Mouse (Mus musculus) brown adipose tissue, adult 24 weeks (tissue): ENCODE measurements around the gene Dhps. TPM values are rescaled to one million over a fixed set of nuclear protein-coding genes. Genes with fewer than 3 reads are reported as not detected.
"Not testable (repeated sequence)": the region's sequence is repeated elsewhere in the genome, so short reads cannot be mapped to it uniquely, and the experiment has no call there.

Experiments
- H3K27ac ChIP-seq: fragments of 200-500 bp; replicated peaks from 2 replicates; pipeline ENCODE4 v1.5.1; 2012; ENCODE audit warnings: low read depth, mild to moderate bottlenecking, low read length
- H3K4me1 ChIP-seq: fragments of 200-500 bp; 2 replicates; pipeline ENCODE4 v1.6.1; 2012; ENCODE audit warnings: low read length, mixed read lengths; ENCODE audit not compliant: control insufficient read depth, insufficient read depth, insufficient read length
- H3K4me3 ChIP-seq: fragments of 200-500 bp; 2 replicates; pipeline ENCODE4 v1.5.1; 2012; ENCODE audit warnings: low read depth, mild to moderate bottlenecking, low read length, moderate library complexity; ENCODE audit not compliant: insufficient read depth
- polyA plus RNA-seq: library from polyadenylated mRNA; stranded (reverse); fragments of >200 nt; gene quantifications from 2 replicates; pipeline ENCODE4 v1.2.4, GENCODE M21; 2012; ENCODE audit not compliant: missing spikeins, insufficient read depth, insufficient read length

Gene Dhps
- polyA plus RNA-seq, 1 experiment = 20.0 TPM

- no peak overlapping the region for H3K4me3 ChIP-seq
- no peaks in the 10 kb centered on the region for H3K4me1 ChIP-seq
- no peak overlapping the region for H3K27ac ChIP-seq
These were observed 24.6 kb downstream of the Dhps start for GRCm38 (mm10) chr8:85096196-85096595.

GRCm38 (mm10) chr8:85096850-85097249 is 25.3 kb downstream of the Dhps start:
- Histone ChIP-seq H3K4me1 (no peaks in the 10 kb centered on the region), H3K4me3 (no peak overlapping the region), H3K27ac (no peak overlapping the region)

- Histone ChIP-seq H3K4me1 (no peaks in the 10 kb centered on the region), H3K4me3 (no peak overlapping the region), H3K27ac (no peak overlapping the region)
These were observed 28.6 kb downstream of the Dhps start for GRCm38 (mm10) chr8:85100076-85100665.

- Histone ChIP-seq H3K27ac (no peak overlapping the region), H3K4me3 (no peak overlapping the region), H3K4me1 (no peaks in the 10 kb centered on the region)
These were observed 41.7 kb downstream of the Dhps start for GRCm38 (mm10) chr8:85113241-85113640.

GRCm38 (mm10) chr8:85115501-85115900 is 43.9 kb downstream of the Dhps start:
- H3K27ac ChIP-seq = no peak overlapping the region
- no peak overlapping the region for H3K4me3 ChIP-seq
- H3K4me1 ChIP-seq = peaks cover 2% of the 10 kb centered on the region; the same call in 1 of the 2 replicates

GRCm38 (mm10) chr8:85116984-85117383 is 45.4 kb downstream of the Dhps start:
- H3K4me1 ChIP-seq = peaks cover 2% of the 10 kb centered on the region; the same call in 1 of the 2 replicates
- H3K27ac ChIP-seq = no peak overlapping the region
- H3K4me3 ChIP-seq = no peak overlapping the region

- peaks cover 2% of the 10 kb centered on the region; the same call in 1 of the 2 replicates for H3K4me1 ChIP-seq
- H3K4me3 ChIP-seq = peak overlapping the region; percentile 80
- no peak overlapping the region for H3K27ac ChIP-seq
These were observed 47.8 kb downstream of the Dhps start for GRCm38 (mm10) chr8:85119052-85119981.

GRCm38 (mm10) chr8:85120251-85120650 is 48.7 kb downstream of the Dhps start:
- H3K4me3 ChIP-seq, H3K27ac ChIP-seq, H3K4me1 ChIP-seq: not testable (repeated sequence)

GRCm38 (mm10) chr8:85122995-85123394 is 51.4 kb downstream of the Dhps start, which contains the start of gene Zfp791:
Gene Zfp791, minus strand, starts transcription at chr8:85123095.
- Histone ChIP-seq H3K4me1 (peaks cover 2% of the 10 kb centered on the region; the same call in 1 of the 2 replicates), H3K27ac (no peak within 1 kb of the TSS), H3K4me3 (no peak within 1 kb of the TSS)

GRCm38 (mm10) chr8:85123691-85124090 is 52.1 kb downstream of the Dhps start:
- Histone ChIP-seq H3K4me3 (no peak overlapping the region), H3K4me1 (peaks cover 2% of the 10 kb centered on the region; the same call in 1 of the 2 replicates), H3K27ac (no peak overlapping the region)

Other genes starting within 250 kb of the Dhps start
- gene Dand5, start 248.9 kb upstream of the Dhps start, polyA plus RNA-seq = 7.2 and 9.4 TPM in 2 replicates
- 32.2 and 37.2 TPM in 2 replicates for gene Gadd45gip1, start 240.2 kb upstream of the Dhps start, polyA plus RNA-seq
- 73.3 and 79.3 TPM in 2 replicates for gene Rad23a, start 231.1 kb upstream of the Dhps start, polyA plus RNA-seq
- 211 and 306 TPM in 2 replicates for gene Calr, start 224.8 kb upstream of the Dhps start, polyA plus RNA-seq
- gene Farsa, start 214.8 kb upstream of the Dhps start, polyA plus RNA-seq = 11.3 and 14.4 TPM in 2 replicates
- 3.3 and 3.6 TPM in 2 replicates for gene Syce2, start 199.6 kb upstream of the Dhps start, polyA plus RNA-seq
- 53.8 and 76.8 TPM in 2 replicates for gene Gcdh, start 177.8 kb upstream of the Dhps start, polyA plus RNA-seq
- gene Klf1, start 169.8 kb upstream of the Dhps start, polyA plus RNA-seq = not detected in 2 replicates
- 4.6 and 12.9 TPM in 2 replicates for gene Dnase2a, start 163.2 kb upstream of the Dhps start, polyA plus RNA-seq
- gene Mast1, start 134.4 kb upstream of the Dhps start, polyA plus RNA-seq = not detected in 2 replicates
- gene Rtbdn, start 124.8 kb upstream of the Dhps start, polyA plus RNA-seq = not detected in 2 replicates
- not detected in 2 replicates for gene Gm49661, start 102.3 kb upstream of the Dhps start, polyA plus RNA-seq
- 387 and 425 TPM in 2 replicates for gene Prdx2, start 102.2 kb upstream of the Dhps start, polyA plus RNA-seq
- 26.6 and 28.5 TPM in 2 replicates for gene Rnaseh2a, start 102.0 kb upstream of the Dhps start, polyA plus RNA-seq
- gene Junb, start 93.0 kb upstream of the Dhps start, polyA plus RNA-seq = 15.4 and 47.7 TPM in 2 replicates
- 1.1 and 1.6 TPM in 2 replicates for gene Hook2, start 81.2 kb upstream of the Dhps start, polyA plus RNA-seq
- gene Best2, start 57.2 kb upstream of the Dhps start, polyA plus RNA-seq = not detected in 2 replicates
- gene Asna1, start 46.5 kb upstream of the Dhps start, polyA plus RNA-seq = 113 and 117 TPM in 2 replicates
- 68.4 and 68.5 TPM in 2 replicates for gene Trir, start 44.9 kb upstream of the Dhps start, polyA plus RNA-seq
- gene Tnpo2, start 34.8 kb upstream of the Dhps start, polyA plus RNA-seq = 28.4 and 33.5 TPM in 2 replicates
- 3.0 and 4.1 TPM in 2 replicates for gene Fbxw9, start 11.7 kb upstream of the Dhps start, polyA plus RNA-seq
- not detected in 2 replicates for gene Gm5741, start 3.8 kb upstream of the Dhps start, polyA plus RNA-seq
- gene Wdr83os, start 9.0 kb downstream of the Dhps start, polyA plus RNA-seq = 95.5 and 130 TPM in 2 replicates
- gene Wdr83, start 9.5 kb downstream of the Dhps start, polyA plus RNA-seq = 26.8 and 28.7 TPM in 2 replicates
- 17.4 and 20.8 TPM in 2 replicates for gene Man2b1, start 11.5 kb downstream of the Dhps start, polyA plus RNA-seq
- 0.44 and 0.96 TPM in 2 replicates for gene Zfp791, start 51.3 kb downstream of the Dhps start, polyA plus RNA-seq
- gene Cks1brt, start 80.2 kb downstream of the Dhps start, polyA plus RNA-seq = not detected in 2 replicates
- not detected in 2 replicates for gene Olfr371, start 154.2 kb downstream of the Dhps start, polyA plus RNA-seq
- gene Orc6, start 227.9 kb downstream of the Dhps start, polyA plus RNA-seq = 20.9 and 21.2 TPM in 2 replicates
- gene Vps35, start 228.0 kb downstream of the Dhps start, polyA plus RNA-seq = 76.0 and 79.0 TPM in 2 replicates